Mouse (Mus musculus) granulocyte monocyte progenitor cell, adult 5-6 weeks (primary cell): ENCODE measurements around the gene Chchd6. TPM values are rescaled to one million over a fixed set of nuclear protein-coding genes. Genes with fewer than 3 reads are reported as not detected.

Experiments used
- ATAC-seq: replicated peaks from 2 replicates; pipeline ENCODE4 v1.8.0; 2016; ENCODE audit warnings: mild to moderate bottlenecking, moderate TSS enrichment, inconsistent platforms; ENCODE audit not compliant: poor library complexity, severe bottlenecking
- total RNA-seq, 2 experiments: library from RNA; stranded (forward) in 1 of 2; stranded (reverse) in 1 of 2; fragments of 200-712, 200-1000 nt in 1 of 2; fragments of >200 nt in 1 of 2; fragmentation: Nextera tagmentation in 1 of 2; gene quantifications; 2 replicates each; pipeline ENCODE4 v1.2.3; 2014 to 2017

Chchd6 gene
- total RNA-seq, 2 experiments from 2014 or later, result 13.5 to 15.3 TPM

- ATAC-seq, result no peak
Measured at GRCm38 (mm10) chr6:89415091-89415490, 180.4 kb downstream of the Chchd6 start.

GRCm38 (mm10) chr6:89414126-89414525, 181.3 kb downstream of the Chchd6 start:
- no peak for ATAC-seq

- ATAC-seq, result peak; percentile 43
Measured at GRCm38 (mm10) chr6:89413481-89413884, 182.0 kb downstream of the Chchd6 start.

- ATAC-seq, result no peak
Measured at GRCm38 (mm10) chr6:89412562-89412961, 182.9 kb downstream of the Chchd6 start.

GRCm38 (mm10) chr6:89409041-89409440, 186.4 kb downstream of the Chchd6 start:
- no peak for ATAC-seq

GRCm38 (mm10) chr6:89408259-89408658, 187.2 kb downstream of the Chchd6 start:
- ATAC-seq, result no peak

- no peak for ATAC-seq
Measured at GRCm38 (mm10) chr6:89407247-89407889, 188.1 kb downstream of the Chchd6 start.

GRCm38 (mm10) chr6:89404964-89405363, 190.5 kb downstream of the Chchd6 start:
- peak; percentile 76; the same call in 1 of the 2 replicates for ATAC-seq

GRCm38 (mm10) chr6:89403257-89404225, 191.9 kb downstream of the Chchd6 start:
- ATAC-seq, result no peak

- ATAC-seq, result no peak
Measured at GRCm38 (mm10) chr6:89402406-89402805, 193.0 kb downstream of the Chchd6 start.

GRCm38 (mm10) chr6:89399564-89399963, 195.9 kb downstream of the Chchd6 start:
- ATAC-seq, result no peak

GRCm38 (mm10) chr6:89397919-89398318, 197.5 kb downstream of the Chchd6 start:
- peak; percentile 88 for ATAC-seq

- ATAC-seq, result no peak
Measured at GRCm38 (mm10) chr6:89393820-89394219, 201.6 kb downstream of the Chchd6 start.

GRCm38 (mm10) chr6:89392213-89392612, 203.2 kb downstream of the Chchd6 start:
- ATAC-seq, result no peak

GRCm38 (mm10) chr6:89389771-89390170, 205.7 kb downstream of the Chchd6 start:
- ATAC-seq, result no peak

GRCm38 (mm10) chr6:89386956-89387355, 208.5 kb downstream of the Chchd6 start:
- no peak for ATAC-seq

GRCm38 (mm10) chr6:89384699-89385098, 210.8 kb downstream of the Chchd6 start:
- no peak for ATAC-seq

- ATAC-seq, result no peak
Measured at GRCm38 (mm10) chr6:89381851-89382250, 213.6 kb downstream of the Chchd6 start.

- ATAC-seq, result no peak
Measured at GRCm38 (mm10) chr6:89381172-89381571, 214.3 kb downstream of the Chchd6 start.

- no peak for ATAC-seq
Measured at GRCm38 (mm10) chr6:89380751-89381150, 214.7 kb downstream of the Chchd6 start.

GRCm38 (mm10) chr6:89378264-89378663, 217.2 kb downstream of the Chchd6 start:
- no peak for ATAC-seq
